Mouse (Mus musculus): ENCODE measurements around the gene Ifna7. TPM values are rescaled to one million over a fixed set of nuclear protein-coding genes. Genes with fewer than 3 reads are reported as not detected.
"Not testable (repeated sequence)": the region's sequence is repeated elsewhere in the genome, so short reads cannot be mapped to it uniquely, and the experiment has no call there.

The Ifna7 gene
- polyA plus RNA-seq, 1 experiment from 2014 or later: not detected

- H3K4me2 ChIP-seq (ENCODE audit: low read length); H3K27ac ChIP-seq (ENCODE audit: low read depth, low read length); ATAC-seq; H3K9me3 ChIP-seq (ENCODE audit: control insufficient read depth, low read length); H3K4me1 ChIP-seq (ENCODE audit: control insufficient read depth, insufficient read depth, low read depth, low read length); H3K27me3 ChIP-seq (replicated peaks; ENCODE audit: control insufficient read depth, insufficient read depth, low read length); H3K9ac ChIP-seq (ENCODE audit: low read depth, low read length); H3K4me3 ChIP-seq (ENCODE audit: low read length); H3K36me3 ChIP-seq (ENCODE audit: control insufficient read depth, insufficient read depth, low read length): not testable (repeated sequence)
These were observed 11.1 kb downstream of the Ifna7 start, which contains the start of gene Ifna6 for GRCm38 (mm10) chr4:88827116-88827515. Gene Ifna6, plus strand, starts transcription at chr4:88827416.

DNA sequence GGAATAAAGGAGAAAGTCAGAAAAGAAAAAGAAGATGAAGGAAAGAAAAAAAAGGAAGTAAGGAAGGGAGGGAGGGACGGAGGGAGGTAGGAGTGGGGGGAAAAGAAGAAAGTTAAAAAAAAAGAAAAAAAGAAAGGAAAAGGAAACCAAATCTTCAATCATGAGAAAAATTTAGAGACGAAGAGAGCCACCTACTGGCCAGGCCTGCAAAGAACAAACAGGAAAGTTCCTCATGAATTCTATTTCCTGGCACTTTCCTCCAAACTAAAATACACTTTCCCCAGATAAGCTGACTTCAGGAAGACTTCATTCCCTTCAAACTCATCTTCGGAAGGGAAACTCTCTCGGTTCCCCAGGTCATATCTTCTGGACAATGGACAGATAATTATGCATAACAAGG lies 14.5 kb downstream of the Ifna7 start:
- no peak overlapping the region for H3K9ac ChIP-seq (ENCODE audit: low read depth, low read length)
- no peak overlapping the region for H3K27ac ChIP-seq (ENCODE audit: low read depth, low read length)
- no peaks in the 10 kb centered on the region for H3K4me1 ChIP-seq (ENCODE audit: control insufficient read depth, insufficient read depth, low read depth, low read length)
- no peak overlapping the region for H3K4me2 ChIP-seq (ENCODE audit: low read length)
- ATAC-seq: no peak
- H3K9me3 ChIP-seq (ENCODE audit: control insufficient read depth, low read length): no peaks in the 10 kb centered on the region
- no peak overlapping the region for H3K4me3 ChIP-seq (ENCODE audit: low read length)
- WGBS: 26% methylated on average over 4 of the region's 4 CpGs
- H3K36me3 ChIP-seq (ENCODE audit: control insufficient read depth, insufficient read depth, low read length): no peaks in the 10 kb centered on the region
- H3K27me3 ChIP-seq (replicated peaks; ENCODE audit: control insufficient read depth, insufficient read depth, low read length): no peaks in the 10 kb centered on the region

DNA sequence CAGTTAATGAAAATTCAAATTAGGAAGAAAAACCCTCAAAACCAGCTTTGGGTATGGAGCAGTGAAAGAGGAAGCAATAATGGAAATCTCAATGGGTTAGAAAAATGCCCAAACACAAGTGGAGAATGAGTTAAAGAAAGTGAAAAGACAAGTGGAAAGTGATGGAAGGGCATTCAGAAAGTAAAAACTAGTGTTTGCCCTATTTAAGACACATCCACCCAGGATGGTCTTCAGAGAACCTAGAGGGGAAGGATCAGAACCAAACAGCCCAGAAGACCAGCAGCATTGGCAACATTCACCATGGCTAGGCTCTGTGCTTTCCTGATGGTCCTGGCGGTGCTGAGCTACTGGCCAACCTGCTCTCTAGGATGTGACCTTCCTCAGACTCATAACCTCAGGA lies 19.2 kb downstream of the Ifna7 start, which contains the start of gene Ifna5:
Ifna5 (plus strand) TSS at position 301 of the 400 bp plus-strand sequence.
- H3K4me1 ChIP-seq (ENCODE audit: control insufficient read depth, insufficient read depth, low read depth, low read length); H3K9me3 ChIP-seq (ENCODE audit: control insufficient read depth, low read length); H3K4me2 ChIP-seq (ENCODE audit: low read length); H3K27me3 ChIP-seq (replicated peaks; ENCODE audit: control insufficient read depth, insufficient read depth, low read length); H3K27ac ChIP-seq (ENCODE audit: low read depth, low read length); H3K9ac ChIP-seq (ENCODE audit: low read depth, low read length); H3K4me3 ChIP-seq (ENCODE audit: low read length); ATAC-seq; H3K36me3 ChIP-seq (ENCODE audit: control insufficient read depth, insufficient read depth, low read length): not testable (repeated sequence)
- 83% methylated on average over 1 of the region's 1 CpGs for WGBS

DNA sequence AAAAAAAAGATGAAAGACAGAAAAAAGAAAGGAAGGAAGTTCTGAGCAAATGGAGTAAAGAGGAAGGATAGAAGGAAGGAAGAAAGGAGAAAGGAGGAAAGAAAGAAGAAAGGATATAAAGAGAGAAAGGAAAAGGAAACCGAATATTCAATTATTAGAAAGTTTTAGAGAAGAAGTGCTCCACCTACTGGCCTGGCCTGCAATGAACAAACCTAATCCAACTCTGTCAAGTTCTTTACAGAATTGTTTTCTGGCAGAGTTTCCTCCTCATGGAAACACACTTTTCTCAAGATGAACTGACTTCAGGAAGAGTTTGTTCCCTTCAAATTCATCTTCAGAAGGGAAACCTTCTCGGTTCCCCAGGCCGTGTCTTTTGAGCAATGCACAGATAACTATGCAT lies 22.8 kb downstream of the Ifna7 start:
- H3K9ac ChIP-seq (ENCODE audit: low read depth, low read length): no peak overlapping the region
- H3K36me3 ChIP-seq (ENCODE audit: control insufficient read depth, insufficient read depth, low read length): no peaks in the 10 kb centered on the region
- H3K4me1 ChIP-seq (ENCODE audit: control insufficient read depth, insufficient read depth, low read depth, low read length): no peaks in the 10 kb centered on the region
- H3K4me3 ChIP-seq (ENCODE audit: low read length): no peak overlapping the region
- no peak for ATAC-seq
- WGBS: 39% methylated on average over 3 of the region's 3 CpGs
- H3K9me3 ChIP-seq (ENCODE audit: control insufficient read depth, low read length): no peaks in the 10 kb centered on the region
- no peak overlapping the region for H3K27ac ChIP-seq (ENCODE audit: low read depth, low read length)
- no peak overlapping the region for H3K4me2 ChIP-seq (ENCODE audit: low read length)
- H3K27me3 ChIP-seq (replicated peaks; ENCODE audit: control insufficient read depth, insufficient read depth, low read length): no peaks in the 10 kb centered on the region

- Histone ChIP-seq H3K27me3 (replicated peaks; ENCODE audit: control insufficient read depth, insufficient read depth, low read length) (no peaks in the 10 kb centered on the region), H3K9me3 (ENCODE audit: control insufficient read depth, low read length) (no peaks in the 10 kb centered on the region), H3K4me1 (ENCODE audit: control insufficient read depth, insufficient read depth, low read depth, low read length) (no peaks in the 10 kb centered on the region), H3K4me3 (ENCODE audit: low read length) (no peak overlapping the region), H3K27ac (ENCODE audit: low read depth, low read length) (no peak overlapping the region), H3K4me2 (ENCODE audit: low read length) (no peak overlapping the region), H3K36me3 (ENCODE audit: control insufficient read depth, insufficient read depth, low read length) (no peaks in the 10 kb centered on the region), H3K9ac (ENCODE audit: low read depth, low read length) (no peak overlapping the region)
- WGBS: 77% methylated on average over 3 of the region's 3 CpGs
- ATAC-seq: no peak
These were observed 24.0 kb downstream of the Ifna7 start for GRCm38 (mm10) chr4:88840058-88840457.

DNA sequence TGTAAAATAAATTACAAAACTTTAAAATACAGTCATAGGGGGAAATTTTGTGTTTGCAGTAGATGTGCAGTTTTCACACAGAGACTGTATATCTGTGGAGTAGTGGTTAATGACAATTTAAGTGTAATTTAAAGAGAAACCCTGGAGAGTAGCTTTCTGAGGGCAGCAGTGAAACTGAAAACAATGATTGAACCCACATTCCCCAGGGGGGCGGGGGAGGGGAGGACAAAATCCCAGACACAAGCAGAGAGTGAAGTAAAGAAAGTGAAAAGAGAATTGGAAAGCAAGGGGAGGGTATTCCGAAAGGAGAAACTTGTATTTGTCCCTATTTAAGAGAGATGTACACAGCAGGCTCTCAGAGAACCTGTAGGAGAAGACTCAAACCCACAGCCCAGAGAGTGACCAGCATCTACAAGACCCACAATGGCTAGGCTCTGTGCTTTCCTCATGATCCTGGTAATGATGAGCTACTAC lies 25.4 kb downstream of the Ifna7 start, which contains the start of gene Ifna4:
Ifna4 (plus strand) TSS at position 424 of the 474 bp plus-strand sequence.
- Histone ChIP-seq H3K9me3 (ENCODE audit: control insufficient read depth, low read length) (no peaks in the 10 kb centered on the region), H3K4me1 (ENCODE audit: control insufficient read depth, insufficient read depth, low read depth, low read length) (no peaks in the 10 kb centered on the region), H3K27me3 (replicated peaks; ENCODE audit: control insufficient read depth, insufficient read depth, low read length) (no peaks in the 10 kb centered on the region), H3K4me2 (ENCODE audit: low read length) (no peak within 1 kb of the TSS), H3K4me3 (ENCODE audit: low read length) (no peak within 1 kb of the TSS), H3K36me3 (ENCODE audit: control insufficient read depth, insufficient read depth, low read length) (no peaks in the 10 kb centered on the region), H3K9ac (ENCODE audit: low read depth, low read length) (no peak within 1 kb of the TSS), H3K27ac (ENCODE audit: low read depth, low read length) (no peak within 1 kb of the TSS)
- 26% methylated on average over 2 of the region's 2 CpGs for WGBS
- ATAC-seq: no peak

GRCm38 (mm10) chr4:88845334-88845733 lies 29.3 kb downstream of the Ifna7 start:
- H3K27ac ChIP-seq (ENCODE audit: low read depth, low read length): no peak overlapping the region
- H3K36me3 ChIP-seq (ENCODE audit: control insufficient read depth, insufficient read depth, low read length): no peaks in the 10 kb centered on the region
- H3K9me3 ChIP-seq (ENCODE audit: control insufficient read depth, low read length): no peaks in the 10 kb centered on the region
- H3K4me1 ChIP-seq (ENCODE audit: control insufficient read depth, insufficient read depth, low read depth, low read length): no peaks in the 10 kb centered on the region
- WGBS: 58% methylated on average over 2 of the region's 2 CpGs
- H3K9ac ChIP-seq (ENCODE audit: low read depth, low read length): no peak overlapping the region
- no peaks in the 10 kb centered on the region for H3K27me3 ChIP-seq (replicated peaks; ENCODE audit: control insufficient read depth, insufficient read depth, low read length)
- no peak overlapping the region for H3K4me3 ChIP-seq (ENCODE audit: low read length)
- no peak for ATAC-seq
- H3K4me2 ChIP-seq (ENCODE audit: low read length): no peak overlapping the region

DNA sequence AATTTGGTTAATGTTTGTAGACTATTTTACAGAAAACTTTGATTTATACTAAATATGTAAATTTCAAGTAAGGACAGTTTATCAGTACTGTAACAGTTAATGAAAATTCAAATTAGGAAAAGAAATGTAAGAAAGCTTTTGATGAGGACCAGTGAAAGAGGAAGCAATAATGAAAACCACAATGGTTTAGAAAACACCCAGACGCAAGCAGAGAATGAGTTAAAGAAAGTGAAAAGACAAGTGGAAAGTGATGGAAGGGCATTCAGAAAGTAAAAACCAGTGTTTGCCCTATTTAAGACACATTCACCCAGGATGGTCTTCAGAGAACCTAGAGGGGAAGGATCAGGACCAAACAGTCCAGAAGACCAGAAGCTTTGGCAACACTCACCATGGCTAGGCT lies 33.7 kb downstream of the Ifna7 start, which contains the start of gene Ifna1:
Ifna1 (plus strand) TSS at position 390 of the 400 bp plus-strand sequence.
- WGBS: 69% methylated on average over 1 of the region's 1 CpGs
- no peak for ATAC-seq
- H3K9ac ChIP-seq (ENCODE audit: low read depth, low read length): no peak within 1 kb of the TSS

DNA sequence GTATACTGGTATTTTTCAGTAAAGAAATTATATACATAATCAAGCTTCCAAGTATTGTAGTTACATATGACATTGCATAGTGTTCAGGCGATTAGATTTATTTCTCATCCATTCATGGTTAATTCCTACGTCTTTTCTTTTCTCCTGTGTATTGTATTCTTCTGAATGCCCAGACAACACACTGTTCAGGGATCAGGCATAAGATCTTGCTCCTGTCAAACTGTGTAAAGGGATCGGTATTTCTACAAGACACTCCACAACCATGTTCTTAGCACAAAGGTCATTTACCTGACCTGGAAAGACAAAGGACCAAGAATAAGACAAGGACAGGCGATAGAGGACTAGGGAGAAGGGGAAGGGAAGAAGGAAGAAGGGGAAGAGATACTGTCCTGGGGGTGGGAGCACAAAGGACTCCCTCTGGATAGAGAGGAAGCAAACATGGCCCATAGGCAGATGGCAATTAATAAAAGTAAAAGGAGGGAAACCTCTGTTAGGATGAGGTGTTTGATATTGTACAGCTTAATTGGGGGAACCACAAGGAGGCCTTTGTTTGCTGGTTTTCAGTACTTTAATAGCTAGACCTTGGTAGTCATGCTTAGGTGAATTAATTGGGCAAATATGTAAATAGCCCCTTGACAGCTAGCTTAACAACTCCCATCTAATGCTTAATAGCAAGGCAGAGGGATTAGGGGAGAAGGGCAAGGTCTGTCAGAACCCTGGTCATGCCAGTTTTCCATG lies 35.2 kb downstream of the Ifna7 start:
- Histone ChIP-seq H3K27ac (ENCODE audit: low read depth, low read length) (no peak overlapping the region), H3K4me2 (ENCODE audit: low read length) (no peak overlapping the region), H3K9me3 (ENCODE audit: control insufficient read depth, low read length) (no peaks in the 10 kb centered on the region), H3K4me3 (ENCODE audit: low read length) (no peak overlapping the region), H3K4me1 (ENCODE audit: control insufficient read depth, insufficient read depth, low read depth, low read length) (no peaks in the 10 kb centered on the region), H3K36me3 (ENCODE audit: control insufficient read depth, insufficient read depth, low read length) (no peaks in the 10 kb centered on the region), H3K27me3 (replicated peaks; ENCODE audit: control insufficient read depth, insufficient read depth, low read length) (no peaks in the 10 kb centered on the region), H3K9ac (ENCODE audit: low read depth, low read length) (no peak overlapping the region)
- WGBS: 28% methylated on average over 4 of the region's 4 CpGs
- no peak for ATAC-seq

More for the DNA sequence above, 33.7 kb downstream of the Ifna7 start, which contains the start of gene Ifna1:
- no peaks in the 10 kb centered on the region for H3K36me3 ChIP-seq (ENCODE audit: control insufficient read depth, insufficient read depth, low read length)
- H3K27me3 ChIP-seq (replicated peaks; ENCODE audit: control insufficient read depth, insufficient read depth, low read length): no peaks in the 10 kb centered on the region
- no peak within 1 kb of the TSS for H3K4me2 ChIP-seq (ENCODE audit: low read length)
- no peaks in the 10 kb centered on the region for H3K9me3 ChIP-seq (ENCODE audit: control insufficient read depth, low read length)
- H3K4me1 ChIP-seq (ENCODE audit: control insufficient read depth, insufficient read depth, low read depth, low read length): no peaks in the 10 kb centered on the region
- H3K4me3 ChIP-seq (ENCODE audit: low read length): no peak within 1 kb of the TSS
- no peak within 1 kb of the TSS for H3K27ac ChIP-seq (ENCODE audit: low read depth, low read length)
